Mouse (Mus musculus): ENCODE results near the gene Rab6a.
"Not testable (repeated sequence)": the region's sequence is repeated elsewhere in the genome, so short reads cannot be mapped to it uniquely, and the experiment has no call there.

Rab6a gene

DNA sequence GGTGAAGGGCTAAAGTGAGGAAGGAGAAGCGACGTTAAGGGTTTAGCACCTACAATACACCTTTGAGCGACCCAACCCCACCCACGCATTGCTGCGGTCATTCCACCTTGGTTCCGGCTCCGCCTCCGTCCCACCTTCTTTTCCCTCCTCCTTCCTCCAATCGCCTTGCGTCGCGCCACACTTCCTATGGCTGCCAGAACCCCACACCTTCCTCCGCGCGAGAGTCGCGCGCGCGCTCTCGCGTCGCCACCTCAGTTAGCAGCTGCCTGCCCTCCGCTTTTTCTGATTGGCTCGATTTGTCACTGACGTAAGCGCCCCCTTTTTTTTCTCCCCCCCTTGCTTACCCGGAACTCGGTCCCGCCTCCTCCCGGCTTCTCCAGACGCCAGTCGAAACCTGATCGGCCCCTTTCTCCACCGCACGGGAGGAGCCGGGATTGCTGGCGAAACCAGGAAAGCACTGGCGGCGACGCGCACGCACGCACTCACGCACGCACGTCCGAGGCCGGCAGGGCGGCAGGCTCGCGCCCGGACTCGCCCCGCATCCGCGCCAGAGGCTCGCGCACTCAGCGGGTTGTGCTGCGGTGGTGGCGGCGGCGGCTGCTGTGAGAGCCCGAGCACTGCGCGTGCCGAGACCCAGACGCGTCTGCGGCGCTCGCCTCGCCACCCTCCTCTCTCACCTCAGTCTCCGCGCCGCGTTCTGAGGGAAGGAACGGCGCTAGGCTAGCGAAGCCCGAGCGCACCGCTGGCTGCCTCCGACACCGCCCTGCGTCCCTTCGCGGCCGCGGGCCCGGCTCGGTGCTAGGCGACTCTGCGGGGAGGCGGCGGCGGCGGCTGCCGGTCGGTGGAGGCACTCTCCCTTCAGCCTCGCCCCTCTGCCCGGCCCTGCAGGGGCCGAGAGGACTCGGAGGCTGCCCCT is at the start of gene Rab6a:
Rab6a (plus strand) TSS at position 197 of the 916 bp plus-strand sequence.
- peak; percentile 98 to 99 for DNase-seq

DNA sequence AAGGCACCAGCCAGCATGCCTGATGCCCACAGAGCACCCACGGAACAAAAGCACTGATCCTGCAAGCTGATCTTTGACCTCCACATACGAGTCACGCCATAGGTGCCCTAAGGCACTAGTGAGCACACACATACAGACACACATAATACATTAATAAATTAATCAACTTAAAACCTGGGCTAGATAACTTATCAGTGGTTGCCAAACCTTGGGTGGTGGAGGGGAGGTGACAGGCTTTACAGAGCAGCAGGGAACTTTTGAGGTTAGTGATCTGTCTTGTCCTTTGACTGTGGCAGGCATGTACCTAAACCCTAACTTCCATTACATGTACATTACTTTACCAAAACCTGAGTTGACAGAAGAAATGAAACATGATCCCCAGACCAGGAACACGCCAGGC is 47.9 kb upstream of the Rab6a start:
- DNase-seq = no peak

DNA sequence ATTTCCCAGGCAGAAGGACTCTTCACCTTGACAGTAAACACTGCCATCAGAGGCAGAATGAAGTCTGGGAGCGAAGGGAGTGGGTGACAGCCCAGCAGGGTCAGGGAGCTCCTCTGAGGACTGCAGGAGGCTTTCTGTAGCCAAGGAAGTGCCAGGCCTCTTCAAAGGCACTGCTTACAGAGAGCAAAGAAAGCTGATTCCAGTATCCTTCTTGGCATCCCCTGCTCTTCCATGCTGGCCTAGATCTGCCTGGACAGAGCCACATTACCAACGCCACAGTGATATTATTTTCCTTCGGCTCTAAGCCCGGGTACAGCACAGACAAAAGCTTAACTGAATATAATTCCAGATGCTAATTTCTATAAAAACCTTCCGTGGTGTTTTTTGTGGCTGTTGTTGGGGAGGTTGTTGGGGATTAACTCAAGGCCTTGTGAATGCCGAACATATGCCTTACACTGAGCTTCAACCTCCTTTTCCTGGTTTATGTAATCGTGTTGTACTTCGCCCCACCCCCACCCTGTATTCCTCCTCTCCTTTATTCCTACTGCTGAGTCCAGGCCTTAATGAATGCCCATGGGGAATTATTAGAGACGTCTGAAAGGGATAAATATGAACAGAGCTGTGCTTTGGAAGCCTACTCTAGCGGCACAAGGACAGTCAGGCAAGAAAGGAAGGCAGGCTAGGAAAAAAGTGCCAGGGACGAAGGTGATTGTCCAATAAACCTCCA is 45.2 kb upstream of the Rab6a start:
- peak in 1 of 2 experiments; percentile 11 for DNase-seq

DNA sequence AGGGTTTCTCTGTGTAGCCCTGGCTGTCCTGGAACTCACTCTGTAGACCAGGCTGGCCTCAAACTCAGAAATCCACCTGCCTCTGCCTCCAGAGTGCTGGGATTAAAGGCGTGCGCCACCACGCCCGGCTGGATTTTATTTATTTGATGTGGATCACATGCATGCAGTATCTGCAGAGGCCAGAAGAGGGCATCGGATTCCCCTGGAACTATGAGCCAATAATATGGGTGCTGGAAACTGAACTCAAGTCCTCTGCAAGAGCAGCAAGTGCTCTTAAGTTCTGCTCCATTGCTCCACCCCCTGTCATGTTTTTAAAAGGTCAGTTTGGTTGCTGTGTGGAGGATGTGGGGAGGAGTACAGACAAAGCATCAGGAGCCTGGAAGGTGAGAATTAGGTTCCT is 40.0 kb upstream of the Rab6a start:
- not testable (repeated sequence) for DNase-seq

DNA sequence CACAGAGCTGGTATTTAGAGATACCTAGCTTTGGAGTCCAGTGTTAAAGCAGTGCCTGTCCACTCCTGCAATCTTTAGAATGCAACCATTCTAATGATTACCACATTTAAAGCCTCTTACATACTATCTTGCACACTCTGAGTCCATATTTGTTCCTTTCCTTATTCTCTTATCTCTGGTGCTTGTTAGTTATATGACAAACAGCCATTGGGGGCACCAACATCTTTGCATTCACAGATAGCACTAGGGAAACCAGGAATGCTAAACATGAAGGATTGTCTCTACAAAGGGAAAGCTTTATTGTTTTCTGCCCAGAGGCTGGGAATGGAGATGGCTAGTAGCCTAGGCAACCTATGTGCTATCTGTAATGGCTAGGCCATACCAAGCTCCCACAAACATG is 37.3 kb upstream of the Rab6a start:
- DNase-seq = no peak

DNA sequence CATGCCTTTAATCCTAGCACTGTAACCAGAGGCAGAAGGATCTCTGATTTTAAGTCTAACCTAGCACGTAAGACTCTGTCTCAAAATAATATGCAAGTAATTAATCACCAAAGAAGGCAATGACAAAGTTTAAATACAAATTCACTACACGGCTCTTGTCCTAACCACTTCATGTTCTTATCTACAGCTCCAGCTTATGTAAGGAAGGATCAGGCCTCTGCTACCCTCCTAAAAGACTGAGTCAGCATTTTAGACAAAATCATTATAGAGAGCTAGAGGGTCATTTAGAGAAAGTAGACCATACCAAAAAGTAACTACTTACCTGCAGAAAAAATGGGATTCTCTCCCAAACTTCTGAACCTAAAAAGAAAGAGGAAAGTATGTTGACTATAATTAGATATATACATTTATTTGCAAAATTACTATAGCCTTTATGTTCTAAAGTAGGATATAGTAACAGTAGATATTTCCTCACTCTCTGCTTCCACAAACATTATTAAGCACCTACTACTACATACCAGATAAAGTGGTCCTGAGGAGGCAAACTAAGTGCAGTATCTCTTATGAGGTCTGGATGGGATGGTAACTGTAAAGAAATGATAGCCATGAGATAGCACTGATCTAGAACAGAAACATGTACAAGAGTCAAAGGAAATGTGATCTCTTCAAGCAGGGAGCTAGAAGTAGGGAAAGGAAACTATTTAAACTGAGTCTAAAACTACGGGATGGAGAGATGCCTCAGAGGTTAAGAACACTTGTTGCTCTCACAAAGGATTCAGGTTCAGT is 36.1 kb upstream of the Rab6a start:
- no peak for DNase-seq

DNA sequence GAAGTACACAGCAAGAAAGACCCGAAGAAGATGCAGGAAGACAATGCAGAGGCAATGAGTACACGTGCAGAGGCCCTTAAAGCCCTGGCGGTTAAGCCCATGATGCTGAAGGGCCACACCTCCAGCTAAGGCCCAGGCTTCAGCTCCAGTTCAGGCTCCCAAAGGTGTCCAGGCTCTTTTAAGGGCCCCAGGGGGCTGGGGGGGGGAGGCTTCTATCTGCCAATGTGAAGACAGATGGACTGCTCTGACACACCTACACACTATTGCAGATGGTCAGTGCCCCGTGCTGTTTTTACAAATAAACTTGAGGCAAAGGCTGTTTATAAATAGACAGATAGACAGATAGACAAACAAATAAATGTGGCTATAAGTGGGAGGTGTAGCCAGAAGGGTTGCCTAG is 35.1 kb upstream of the Rab6a start:
- peak; percentile 16 to 24 for DNase-seq

DNA sequence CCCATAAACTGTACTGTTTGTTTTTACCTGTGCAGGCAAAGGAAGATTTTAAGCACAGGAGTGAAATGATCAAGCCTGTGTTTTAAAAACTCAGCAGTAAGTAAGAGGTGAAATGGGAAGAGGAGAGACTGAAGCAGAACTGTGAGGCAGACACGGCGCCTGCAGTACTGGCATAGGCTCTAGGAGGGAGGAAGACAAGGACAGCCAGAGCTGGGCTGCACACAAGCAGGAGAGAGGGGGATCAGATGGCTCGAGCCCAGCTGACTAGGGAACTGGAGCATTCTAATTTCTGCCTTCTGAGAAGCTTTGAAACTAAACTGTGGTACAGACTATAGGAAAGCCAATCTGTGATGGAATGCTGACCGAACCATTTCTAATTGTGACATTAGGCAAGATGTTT is 34.5 kb upstream of the Rab6a start:
- peak; percentile 25 to 34 for DNase-seq

DNA sequence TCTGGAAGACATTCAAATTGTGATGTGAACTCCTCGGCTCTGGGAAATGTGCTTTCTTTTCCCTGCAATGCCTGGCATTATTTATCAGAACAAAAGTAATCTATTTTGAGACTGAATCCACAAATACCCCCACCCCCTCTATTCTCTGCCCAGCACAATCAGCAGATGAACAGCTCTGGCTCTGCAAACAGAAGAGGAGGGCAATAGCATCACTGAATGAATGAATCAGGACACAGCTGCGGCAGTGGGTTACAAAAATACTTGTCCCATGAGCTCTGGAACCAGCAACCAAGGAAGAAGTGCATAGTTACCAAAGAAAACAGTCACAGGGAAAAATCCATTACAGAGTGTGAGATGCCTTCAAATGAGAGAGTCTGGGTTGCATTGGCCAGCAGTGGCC is 28.4 kb upstream of the Rab6a start:
- no peak for DNase-seq

DNA sequence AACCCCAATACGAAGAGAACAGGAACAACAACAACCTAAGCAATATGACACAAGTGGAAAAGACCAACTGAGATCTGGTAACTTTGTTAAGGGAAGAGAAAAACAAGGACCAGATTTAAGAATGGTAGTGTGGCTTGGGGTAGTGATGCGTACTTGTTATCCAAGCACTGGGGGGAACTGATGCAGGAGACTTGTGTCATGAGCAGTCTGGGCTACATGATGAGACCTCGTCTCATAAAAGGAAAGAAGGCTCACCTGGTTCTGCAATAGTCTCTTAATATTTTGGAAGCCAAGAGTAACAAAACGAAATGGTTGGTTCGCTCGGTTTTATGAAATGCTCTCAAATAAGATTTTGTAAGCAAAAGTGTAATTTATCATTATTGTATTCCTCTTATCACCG is 25.0 kb upstream of the Rab6a start:
- DNase-seq = no peak

DNA sequence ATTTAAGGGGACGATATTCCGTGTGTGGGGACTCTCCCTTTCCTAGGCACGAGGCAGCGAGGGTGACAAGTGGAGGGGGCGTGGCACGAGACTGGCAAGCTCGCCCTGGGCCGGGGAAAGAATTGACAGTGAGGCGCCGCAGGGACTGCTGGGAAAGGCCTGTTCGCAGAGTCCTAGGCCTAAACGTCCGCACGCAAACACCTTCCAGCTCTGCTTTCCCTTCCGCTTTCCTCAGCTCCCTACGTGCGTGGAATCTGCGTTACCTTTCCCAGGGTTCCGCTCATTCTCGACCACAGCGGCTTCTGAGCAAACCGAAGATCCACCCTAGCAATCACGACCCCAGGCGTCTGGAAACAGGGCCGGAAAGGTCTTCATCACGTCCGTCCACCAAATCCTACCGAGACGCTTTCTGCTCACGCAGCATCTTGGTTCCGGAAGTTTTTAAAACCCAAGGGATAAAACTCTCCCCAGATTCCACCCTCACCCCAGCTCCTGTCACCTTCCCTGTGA is 24.4 kb upstream of the Rab6a start:
- peak; percentile 91 to 94 for DNase-seq

DNA sequence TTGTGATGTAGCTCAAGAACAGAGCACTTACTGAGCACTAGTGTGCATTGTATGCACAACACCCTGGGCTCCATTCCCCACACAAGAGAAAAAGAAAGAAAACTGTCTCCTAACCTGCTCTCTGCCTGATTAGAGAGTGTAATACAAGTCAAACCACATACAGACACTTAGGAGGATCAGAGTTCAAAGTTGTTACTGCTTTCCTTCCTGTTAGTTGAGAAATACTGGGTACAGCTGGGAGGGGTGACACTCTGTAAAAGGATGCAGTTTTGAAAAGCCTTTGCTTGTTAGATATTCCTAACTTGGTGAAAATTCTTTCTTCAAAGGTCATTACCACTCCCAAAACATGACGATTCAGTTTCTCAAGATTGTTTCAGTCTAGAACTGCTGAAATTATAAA is 17.4 kb upstream of the Rab6a start:
- no peak for DNase-seq

DNA sequence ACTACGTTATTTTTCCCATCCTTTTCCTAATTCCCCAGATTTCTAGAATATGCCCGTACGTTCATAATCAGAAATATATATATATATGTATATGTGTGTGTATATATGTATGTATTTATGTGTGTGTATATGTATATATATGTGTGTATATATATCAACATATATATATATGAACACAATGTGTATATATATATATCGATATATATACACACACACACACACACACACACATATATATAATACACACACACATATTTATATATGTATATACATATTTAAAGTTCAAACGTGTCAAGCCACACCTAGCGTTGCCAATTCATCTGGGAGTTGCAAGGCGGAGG is 16.7 kb upstream of the Rab6a start:
- no peak for DNase-seq

DNA sequence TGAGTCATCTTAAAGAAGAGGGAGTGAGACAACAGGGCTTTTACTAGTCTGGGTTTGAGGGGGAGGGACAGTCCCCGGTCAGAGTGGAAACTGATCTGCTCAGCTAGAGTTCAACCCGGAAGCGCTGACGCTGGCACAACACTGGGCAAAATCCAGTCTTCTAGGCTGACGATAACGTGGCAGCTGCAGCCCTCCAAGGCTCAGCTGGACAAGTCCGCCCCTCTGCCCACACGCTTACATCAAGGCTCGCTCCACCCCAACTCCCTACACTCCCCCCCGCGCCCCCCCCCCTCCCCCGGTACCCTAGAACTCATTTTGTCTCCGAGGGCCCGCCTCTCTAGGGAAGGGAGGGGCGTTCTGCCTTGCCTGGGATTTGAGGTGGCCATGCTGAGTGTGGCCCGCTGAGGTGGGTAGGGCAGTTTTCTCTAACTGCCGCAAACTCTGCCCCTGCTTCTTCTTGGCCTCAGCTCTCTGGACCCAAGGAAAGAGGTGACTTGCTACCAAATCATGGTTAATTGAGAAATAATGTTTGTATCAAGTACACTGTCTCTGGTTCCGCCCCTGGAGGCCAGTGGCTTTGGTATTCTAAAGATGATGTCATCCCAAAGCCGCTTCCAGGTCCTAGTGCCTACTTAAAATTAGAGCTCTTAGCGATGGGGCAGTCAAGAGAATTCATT is 16.2 kb upstream of the Rab6a start:
- DNase-seq = peak; percentile 77 to 79

DNA sequence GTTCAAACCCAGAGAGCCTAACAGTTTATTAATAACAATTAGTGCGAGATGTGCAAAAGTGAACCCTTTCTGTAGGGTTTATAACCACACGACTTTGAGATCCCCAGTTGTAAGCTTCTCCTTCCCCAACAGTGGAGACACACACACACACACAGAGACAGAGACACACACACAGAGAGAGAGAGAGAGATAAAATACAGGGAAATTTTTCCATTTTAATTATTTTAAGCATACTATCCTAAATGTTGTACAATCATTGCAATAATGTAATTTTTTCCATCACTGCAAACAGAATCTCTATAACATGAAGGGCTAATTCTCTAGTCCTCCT is 15.7 kb upstream of the Rab6a start:
- DNase-seq = no peak

DNA sequence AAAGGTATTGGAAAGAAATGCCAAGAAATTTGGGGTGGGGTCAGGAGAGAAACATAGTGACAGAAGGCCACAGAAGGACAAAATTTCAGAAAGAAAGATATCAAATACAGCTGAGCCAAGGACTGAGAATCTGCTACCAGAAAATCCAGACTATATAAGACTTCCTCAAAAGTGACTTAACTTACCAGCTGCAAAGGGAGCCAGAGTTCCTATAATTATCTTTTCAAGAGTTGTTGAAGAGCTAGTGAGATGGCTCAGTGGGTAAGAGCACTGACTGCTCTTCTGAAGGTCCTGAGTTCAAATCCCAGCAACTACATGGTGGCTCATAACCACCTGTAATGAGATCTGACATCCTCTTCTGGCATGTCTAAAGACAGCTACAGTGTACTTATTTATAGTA is 13.9 kb upstream of the Rab6a start:
- no peak for DNase-seq

DNA sequence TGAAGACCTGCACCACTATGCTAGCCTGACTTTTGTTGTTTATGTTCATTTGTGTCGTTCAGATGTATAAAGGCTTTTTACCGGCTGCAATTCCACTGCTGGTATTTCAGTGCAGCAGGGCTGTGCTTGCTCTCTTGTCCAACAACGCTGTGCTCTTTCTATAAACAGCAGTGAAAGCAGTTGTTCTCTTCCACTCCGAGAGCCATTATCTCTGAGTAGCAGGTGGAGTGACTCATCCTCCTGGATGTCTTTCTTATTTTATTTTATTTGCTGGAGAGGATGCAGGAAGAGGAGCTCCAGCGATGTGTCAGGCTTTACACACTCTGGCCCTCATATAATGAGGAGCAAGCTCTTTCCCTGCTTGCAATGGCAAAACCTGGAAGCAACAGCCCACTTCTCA is 7.0 kb upstream of the Rab6a start:
- DNase-seq = no peak

DNA sequence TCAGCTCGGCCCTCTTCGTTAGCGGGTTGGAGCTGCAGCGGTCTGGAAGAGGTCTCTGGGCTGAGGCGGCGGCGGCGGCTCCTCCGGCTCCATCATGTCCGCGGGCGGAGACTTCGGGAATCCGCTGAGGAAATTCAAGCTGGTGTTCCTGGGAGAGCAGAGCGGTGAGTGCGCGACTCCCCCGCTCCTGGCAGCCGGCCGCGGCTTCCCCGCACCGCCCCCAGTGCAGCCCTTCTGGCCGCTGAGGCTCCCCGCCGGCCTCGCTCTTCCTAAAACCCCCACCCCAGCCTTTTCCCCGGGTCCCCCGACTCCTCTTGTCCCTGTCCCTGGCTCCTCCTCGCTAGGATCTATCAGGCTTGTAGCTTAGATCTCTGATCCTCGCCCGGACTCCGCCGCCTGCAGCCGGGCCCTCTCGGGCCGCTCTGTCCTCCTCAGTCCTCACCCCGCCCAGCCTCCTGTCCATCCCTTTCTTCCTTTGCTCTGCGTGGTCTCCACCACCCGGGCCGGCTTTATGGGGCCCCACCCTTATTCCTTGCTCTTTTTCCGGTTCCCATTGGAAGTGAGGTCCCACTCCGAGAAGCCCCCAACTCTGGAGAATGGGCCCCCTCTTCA is 1.0 kb downstream of the Rab6a start, which contains the start of gene Mrpl48:
Mrpl48 (minus strand) TSS at position 172 of the 612 bp plus-strand sequence.
- DNase-seq = peak; percentile 82 to 83

DNA sequence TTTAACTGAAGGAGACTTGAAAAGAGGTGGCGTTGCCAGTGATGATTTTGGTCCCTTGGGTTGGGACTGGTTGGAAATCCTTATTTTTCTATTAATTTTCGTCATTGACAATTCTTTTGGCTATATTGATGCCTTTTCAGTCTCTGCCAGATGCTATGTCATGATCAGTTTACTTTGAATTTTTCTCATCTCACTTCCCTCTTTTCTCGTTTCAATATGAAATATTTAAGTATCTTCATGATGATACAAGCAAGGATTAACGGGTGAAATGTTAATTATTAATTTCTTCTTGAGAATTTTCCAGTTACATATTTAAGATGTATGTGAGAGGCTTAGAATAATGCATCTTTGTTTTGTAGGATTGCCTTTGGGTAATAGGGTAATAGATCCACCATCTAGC is 1.7 kb downstream of the Rab6a start:
- DNase-seq = no peak

DNA sequence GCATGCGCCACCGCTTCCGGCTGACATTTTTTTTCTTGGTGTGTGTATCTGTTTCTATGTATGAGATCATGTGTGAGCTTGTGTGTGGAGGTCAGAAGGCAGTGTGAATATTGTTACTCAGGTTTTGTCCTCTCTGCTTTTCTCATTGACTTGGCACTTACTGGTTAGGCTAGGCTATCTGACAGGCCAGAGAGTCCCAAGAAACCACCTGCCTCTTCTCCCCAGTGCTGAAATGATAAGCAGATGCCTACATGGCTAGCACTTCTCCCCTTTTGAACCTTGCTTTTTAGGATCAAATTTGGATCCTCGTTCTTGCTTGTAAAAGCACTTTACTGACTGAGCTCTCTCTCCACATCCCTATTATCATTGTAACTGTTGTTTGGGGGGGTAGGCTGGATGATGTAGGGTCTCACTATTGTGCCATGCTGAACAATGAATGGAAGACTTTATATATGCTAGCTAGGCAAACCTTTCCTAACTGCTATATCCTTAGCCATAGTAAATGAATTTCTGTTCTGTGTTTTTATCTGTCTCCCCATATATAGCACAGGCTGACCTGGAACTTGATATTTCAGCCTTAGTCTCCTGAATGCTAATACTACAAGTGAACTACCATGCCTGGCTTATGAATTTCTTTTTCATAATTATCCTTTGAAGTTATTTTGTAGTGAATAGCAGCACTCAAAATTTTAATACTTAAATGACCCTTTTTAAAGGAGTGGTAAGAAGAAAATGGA is 9.1 kb downstream of the Rab6a start:
- DNase-seq = no peak

DNA sequence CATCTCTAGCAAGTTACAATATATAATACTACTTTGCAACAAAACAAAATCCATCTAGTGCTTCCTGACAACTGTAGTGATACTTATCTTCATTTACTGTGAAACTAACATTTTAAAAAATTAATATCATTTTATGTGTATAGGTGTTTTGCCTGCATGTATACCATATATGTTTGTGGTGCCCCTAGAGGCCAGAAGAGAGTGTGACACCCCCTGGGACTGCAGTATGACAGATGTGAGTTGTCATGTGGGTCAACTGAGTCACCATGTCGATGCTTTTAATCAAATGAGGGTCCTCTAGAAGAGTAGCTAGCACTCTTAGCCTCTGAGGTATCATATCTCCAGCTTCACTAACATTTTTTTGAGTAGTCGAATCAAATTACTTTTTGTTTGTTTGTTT is 15.1 kb downstream of the Rab6a start:
- no peak for DNase-seq
